ENCODE assay signal across 13 mouse cellular contexts in the genomic region with DNA sequence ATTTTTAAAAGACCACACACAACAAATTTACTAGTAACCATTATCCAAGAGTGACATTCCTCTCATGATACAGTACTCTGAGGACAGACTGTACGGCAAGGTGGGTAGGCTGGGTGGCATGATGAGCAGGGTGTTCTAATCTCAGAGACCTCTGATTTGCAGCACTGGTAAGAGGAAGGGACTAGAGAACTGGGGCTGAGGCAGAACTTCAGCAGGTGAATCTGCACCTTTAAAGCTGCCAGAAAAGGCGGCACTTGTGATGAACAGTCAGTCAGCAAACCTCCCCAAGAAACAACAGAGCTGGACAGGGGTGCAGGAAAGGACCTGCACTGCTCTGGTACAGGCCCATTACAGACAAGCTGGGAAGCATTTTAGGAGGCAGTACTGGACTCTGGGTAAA. TPM values are rescaled to one million over a fixed set of nuclear protein-coding genes. Genes with fewer than 3 reads are reported as not detected.
DNase-seq lines count a peak whose midpoint lies in the region; ATAC-seq lines count a peak whose summit lies in the region.
"Had no signal": no experiment of that assay in that cellular context is flagged by ENCODE, and none has a peak within 500 bp of the region (broad histone marks: within the 10 kb centered on the region; RNA-seq: fewer than 3 reads in every experiment).

No protein-coding gene starts in this region.

- H3K27me3 ChIP-seq in heart, embryonic 11.5 days (ENCODE audit: control insufficient read depth, insufficient read depth, low read length), result no peaks in the 10 kb centered on the region
- H3K27me3 ChIP-seq in midbrain, embryonic 12.5 days, result no peaks in the 10 kb centered on the region
- no peaks in the 10 kb centered on the region for H3K27me3 ChIP-seq in midbrain, embryonic 10.5 days (ENCODE audit: low read depth, poor library complexity, severe bottlenecking)
- H3K27me3 ChIP-seq in hindbrain, embryonic 12.5 days, result no peaks in the 10 kb centered on the region
- no peaks in the 10 kb centered on the region for H3K27me3 ChIP-seq in stomach, embryonic 16.5 days (ENCODE audit: control insufficient read depth, insufficient read depth, low read length)
- H3K27me3 ChIP-seq: lung, embryonic 15.5 days; Patski had no signal

- no peak overlapping the region for H3K4me3 ChIP-seq in heart, embryonic 11.5 days (ENCODE audit: low read depth, low read length)
- no peak overlapping the region for H3K4me3 ChIP-seq in midbrain, embryonic 12.5 days
- no peak overlapping the region for H3K4me3 ChIP-seq in midbrain, embryonic 10.5 days
- H3K4me3 ChIP-seq in hindbrain, embryonic 12.5 days, result no peak overlapping the region
- H3K4me3 ChIP-seq in stomach, embryonic 16.5 days (replicated peaks; ENCODE audit: low read length), result no peak overlapping the region
- H3K4me3 ChIP-seq: myocyte had no signal

- H3K9ac ChIP-seq in heart, embryonic 11.5 days (ENCODE audit: low read depth, low read length), result no peak overlapping the region
- no peak overlapping the region for H3K9ac ChIP-seq in midbrain, embryonic 12.5 days (replicated peaks)
- no peak overlapping the region for H3K9ac ChIP-seq in hindbrain, embryonic 12.5 days
- H3K9ac ChIP-seq in stomach, embryonic 16.5 days (ENCODE audit: low read length), result no peak overlapping the region
- H3K9ac ChIP-seq: lung, embryonic 15.5 days had no signal

- H3K4me2 ChIP-seq in heart, embryonic 11.5 days, result peak overlapping the region; percentile 65
- peak overlapping the region; percentile 50 for H3K4me2 ChIP-seq in midbrain, embryonic 12.5 days (replicated peaks)
- H3K4me2 ChIP-seq in hindbrain, embryonic 12.5 days (replicated peaks), result peak overlapping the region; percentile 50
- H3K4me2 ChIP-seq in stomach, embryonic 16.5 days (ENCODE audit: low read depth, low read length), result peak overlapping the region; percentile 57; the same call in 1 of the 2 replicates

- ATAC-seq in heart, embryonic 11.5 days (replicated peaks; ENCODE audit: insufficient number of reproducible peaks, low FRiP score, low TSS enrichment), result no peak
- no peak for ATAC-seq in midbrain, embryonic 12.5 days (ENCODE audit: low FRiP score, low read depth)
- no peak for ATAC-seq in hindbrain, embryonic 12.5 days (ENCODE audit: low FRiP score)
- ATAC-seq in stomach, embryonic 16.5 days (ENCODE audit: insufficient read depth, low FRiP score), result no peak
- ATAC-seq: Patski had no signal

- H3K27ac ChIP-seq in heart, embryonic 11.5 days (ENCODE audit: low read depth, low read length), result no peak overlapping the region
- H3K27ac ChIP-seq in midbrain, embryonic 12.5 days (replicated peaks), result peak overlapping the region; percentile 86
- no peak overlapping the region for H3K27ac ChIP-seq in midbrain, embryonic 10.5 days (replicated peaks)
- peak overlapping the region; percentile 18; the same call in 1 of the 2 replicates for H3K27ac ChIP-seq in hindbrain, embryonic 12.5 days
- H3K27ac ChIP-seq in stomach, embryonic 16.5 days (ENCODE audit: low read length), result no peak overlapping the region
- H3K27ac ChIP-seq: lung, embryonic 15.5 days had no signal

- 76% methylated on average over 2 of the region's 2 CpGs for WGBS in heart, embryonic 11.5 days (ENCODE audit: insufficient replicate concordance)
- 63% methylated on average over 2 of the region's 2 CpGs for WGBS in midbrain, embryonic 12.5 days
- 73% methylated on average over 2 of the region's 2 CpGs for WGBS in midbrain, embryonic 10.5 days
- WGBS in hindbrain, embryonic 12.5 days, result 82% methylated on average over 2 of the region's 2 CpGs
- 73% methylated on average over 2 of the region's 2 CpGs for WGBS in stomach, embryonic 16.5 days

- DNase-seq in heart, adult 11 months, result no peak
- DNase-seq in midbrain, embryonic 10.5 days (ENCODE audit: low spot score), result no peak
- DNase-seq in left cerebral cortex, adult 9 months (ENCODE audit: low spot score in 2 of 2), result no peak
- DNase-seq in layer of hippocampus, postnatal 10 days (ENCODE audit: low spot score in 2 of 2), result no peak
- DNase-seq: adrenal gland, postnatal 36 days; kidney, postnatal 10 days had no signal

- no peaks in the 10 kb centered on the region for H3K9me3 ChIP-seq in heart, embryonic 11.5 days (replicated peaks; ENCODE audit: control insufficient read depth, low read length)
- no peaks in the 10 kb centered on the region for H3K9me3 ChIP-seq in midbrain, embryonic 12.5 days
- no peaks in the 10 kb centered on the region for H3K9me3 ChIP-seq in midbrain, embryonic 10.5 days (replicated peaks)
- no peaks in the 10 kb centered on the region for H3K9me3 ChIP-seq in hindbrain, embryonic 12.5 days (replicated peaks)
- H3K9me3 ChIP-seq in stomach, embryonic 16.5 days (replicated peaks; ENCODE audit: control insufficient read depth, low read length), result no peaks in the 10 kb centered on the region
- H3K9me3 ChIP-seq: lung, embryonic 15.5 days had no signal

- no peaks in the 10 kb centered on the region for H3K36me3 ChIP-seq in heart, embryonic 11.5 days (ENCODE audit: control insufficient read depth, insufficient read depth, low read length)
- H3K36me3 ChIP-seq in midbrain, embryonic 12.5 days, result no peaks in the 10 kb centered on the region
- peaks cover 5% of the 10 kb centered on the region for H3K36me3 ChIP-seq in midbrain, embryonic 10.5 days
- no peaks in the 10 kb centered on the region; the same call in 1 of the 2 replicates for H3K36me3 ChIP-seq in hindbrain, embryonic 12.5 days
- no peaks in the 10 kb centered on the region for H3K36me3 ChIP-seq in stomach, embryonic 16.5 days (ENCODE audit: control insufficient read depth, insufficient read depth, low read length)
- H3K36me3 ChIP-seq: lung, embryonic 15.5 days had no signal

- peaks cover 28% of the 10 kb centered on the region for H3K4me1 ChIP-seq in heart, embryonic 11.5 days (ENCODE audit: control insufficient read depth, insufficient read depth, low read length)
- peaks cover 25% of the 10 kb centered on the region for H3K4me1 ChIP-seq in midbrain, embryonic 12.5 days
- peaks cover 24% of the 10 kb centered on the region for H3K4me1 ChIP-seq in midbrain, embryonic 10.5 days
- H3K4me1 ChIP-seq in hindbrain, embryonic 12.5 days, result peaks cover 30% of the 10 kb centered on the region
- peaks cover 11% of the 10 kb centered on the region for H3K4me1 ChIP-seq in stomach, embryonic 16.5 days (ENCODE audit: control insufficient read depth, insufficient read depth, low read length)

RNA-seq across cellular contexts. Expression of a gene that starts 41.9 kb away (rescaled TPM):
- polyA plus RNA-seq in heart, embryonic 11.5 days (2014; fragmentation: Nextera tagmentation; extraction: Ambion mirVana), result 46.3 and 54.1 TPM in 2 replicates
- 100 and 103 TPM in 2 replicates for polyA plus RNA-seq in midbrain, embryonic 12.5 days (2016; fragmentation: Nextera tagmentation; extraction: Ambion mirVana)
- polyA plus RNA-seq in midbrain, embryonic 10.5 days (2016; fragmentation: Nextera tagmentation; extraction: Ambion mirVana), result 56.0 and 64.4 TPM in 2 replicates
- polyA plus RNA-seq in hindbrain, embryonic 12.5 days (2016; fragmentation: Nextera tagmentation; extraction: Ambion mirVana), result 102 and 112 TPM in 2 replicates
- 53.7 and 54.5 TPM in 2 replicates for polyA plus RNA-seq in stomach, embryonic 16.5 days (2015; fragmentation: Nextera tagmentation; extraction: Ambion mirVana)
- total RNA-seq in layer of hippocampus, postnatal 10 days (2021), result 100 to 1,000 TPM; 249 to 257 TPM

Comparison
In these comparisons a context has a peak if more than half of its experiments do, and no peak if none do; other contexts are left out.
1. H3K27ac ChIP-seq: peak in midbrain, embryonic 12.5 days (single experiment) and hindbrain, embryonic 12.5 days (single experiment); none in heart, embryonic 11.5 days (single experiment), midbrain, embryonic 10.5 days (single experiment) and stomach, embryonic 16.5 days (single experiment).
2. Peak in every context shown above with its lines, with median percentiles within 50 percentile points of each other: H3K4me2 ChIP-seq.